Mouse (Mus musculus): ENCODE data around the gene Gbf1. TPM values are rescaled to one million over a fixed set of nuclear protein-coding genes. Genes with fewer than 3 reads are reported as not detected.

The Gbf1 gene
- total RNA-seq, 2 experiments from 2014 or later: 27.0 to 28.2 TPM

- no peak for ATAC-seq (ENCODE audit: poor library complexity, severe bottlenecking)
Observed at GRCm38 (mm10) chr19:46296938-46297337, 144.6 kb downstream of the Gbf1 start.

GRCm38 (mm10) chr19:46300294-46301045 is 148.2 kb downstream of the Gbf1 start:
- ATAC-seq (ENCODE audit: poor library complexity, severe bottlenecking): no peak

DNA sequence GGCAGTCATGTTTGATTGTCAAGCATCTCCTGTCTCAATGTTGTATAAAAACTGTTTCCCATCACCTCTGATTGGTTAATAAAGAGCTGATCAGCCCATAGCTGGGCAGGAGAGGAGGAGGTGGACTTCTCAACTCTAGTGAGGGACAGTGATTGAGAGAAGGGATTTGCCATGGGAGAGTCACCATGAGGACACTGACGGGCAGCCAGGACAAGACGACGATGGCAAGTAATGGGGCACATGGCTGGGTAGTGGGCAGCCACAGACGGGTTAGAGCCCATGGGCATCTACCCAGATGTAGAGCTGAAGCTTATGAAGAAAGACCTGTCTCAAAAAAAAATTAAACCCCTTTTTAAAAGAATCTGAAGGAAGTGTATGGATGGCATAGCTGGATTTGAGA is 150.2 kb downstream of the Gbf1 start:
- no peak for ATAC-seq (ENCODE audit: poor library complexity, severe bottlenecking)

GRCm38 (mm10) chr19:46303251-46304215 is 151.2 kb downstream of the Gbf1 start:
- ATAC-seq (ENCODE audit: poor library complexity, severe bottlenecking): no peak

DNA sequence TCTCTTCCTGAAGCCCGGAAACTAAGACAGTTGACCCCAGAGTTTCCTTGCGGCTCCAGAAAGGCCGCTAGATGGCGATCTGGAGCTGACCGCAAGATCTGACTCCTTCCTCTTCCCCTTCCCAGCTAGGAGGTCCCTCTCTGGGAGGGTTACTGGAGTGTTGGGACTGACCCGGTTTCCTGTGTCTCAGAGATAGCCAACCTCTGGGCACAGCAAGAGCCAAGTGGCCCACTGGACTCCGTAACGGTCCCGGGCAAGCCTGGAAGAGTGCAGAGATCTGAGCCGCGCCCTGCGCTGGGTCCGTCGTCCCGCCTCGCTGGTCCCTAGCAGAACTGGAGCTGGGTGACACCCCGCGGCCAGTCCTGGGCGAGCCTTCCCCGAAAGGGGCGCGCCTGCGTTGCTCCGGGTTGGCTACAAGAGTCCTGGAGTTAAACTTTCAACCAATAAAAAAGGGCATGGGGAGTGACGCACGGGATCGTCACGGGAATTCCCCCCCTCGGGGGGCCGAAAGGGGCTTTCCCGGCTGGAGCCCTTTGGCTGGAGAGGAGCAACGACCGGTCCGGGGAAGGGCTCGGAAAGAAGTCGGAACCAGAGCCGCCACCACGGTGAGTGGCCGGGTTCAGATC is 152.0 kb downstream of the Gbf1 start, which contains the start of gene Nfkb2:
Nfkb2 (plus strand) TSS at position 105 of the 626 bp plus-strand sequence.
- ATAC-seq (ENCODE audit: poor library complexity, severe bottlenecking): peak; percentile 73

GRCm38 (mm10) chr19:46304908-46305333 is 152.6 kb downstream of the Gbf1 start:
- peak; percentile 30 for ATAC-seq (ENCODE audit: poor library complexity, severe bottlenecking)

- ATAC-seq (ENCODE audit: poor library complexity, severe bottlenecking): peak; percentile 67
Observed at GRCm38 (mm10) chr19:46305432-46306267, 153.3 kb downstream of the Gbf1 start.

GRCm38 (mm10) chr19:46306268-46306610 is 153.9 kb downstream of the Gbf1 start:
- ATAC-seq (ENCODE audit: poor library complexity, severe bottlenecking): no peak

GRCm38 (mm10) chr19:46306751-46307289 is 154.5 kb downstream of the Gbf1 start:
- no peak for ATAC-seq (ENCODE audit: poor library complexity, severe bottlenecking)

- ATAC-seq (ENCODE audit: poor library complexity, severe bottlenecking): no peak
Observed at GRCm38 (mm10) chr19:46307781-46308180, 155.5 kb downstream of the Gbf1 start.

DNA sequence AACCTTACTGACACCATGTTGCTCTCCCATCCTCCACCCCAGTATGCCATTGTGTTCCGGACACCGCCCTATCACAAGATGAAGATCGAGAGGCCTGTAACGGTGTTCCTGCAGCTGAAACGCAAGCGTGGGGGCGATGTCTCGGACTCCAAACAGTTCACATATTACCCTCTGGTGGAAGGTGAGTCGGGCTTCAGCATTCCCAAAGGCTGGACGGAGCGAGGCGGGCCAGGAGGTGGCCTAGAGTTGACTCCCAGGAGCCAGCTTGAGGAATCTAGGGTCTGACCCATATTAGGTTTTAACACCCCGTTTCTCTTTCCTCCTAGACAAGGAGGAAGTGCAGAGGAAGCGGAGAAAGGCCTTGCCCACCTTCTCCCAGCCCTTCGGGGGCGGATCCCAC is 156.0 kb downstream of the Gbf1 start:
- ATAC-seq (ENCODE audit: poor library complexity, severe bottlenecking): no peak

DNA sequence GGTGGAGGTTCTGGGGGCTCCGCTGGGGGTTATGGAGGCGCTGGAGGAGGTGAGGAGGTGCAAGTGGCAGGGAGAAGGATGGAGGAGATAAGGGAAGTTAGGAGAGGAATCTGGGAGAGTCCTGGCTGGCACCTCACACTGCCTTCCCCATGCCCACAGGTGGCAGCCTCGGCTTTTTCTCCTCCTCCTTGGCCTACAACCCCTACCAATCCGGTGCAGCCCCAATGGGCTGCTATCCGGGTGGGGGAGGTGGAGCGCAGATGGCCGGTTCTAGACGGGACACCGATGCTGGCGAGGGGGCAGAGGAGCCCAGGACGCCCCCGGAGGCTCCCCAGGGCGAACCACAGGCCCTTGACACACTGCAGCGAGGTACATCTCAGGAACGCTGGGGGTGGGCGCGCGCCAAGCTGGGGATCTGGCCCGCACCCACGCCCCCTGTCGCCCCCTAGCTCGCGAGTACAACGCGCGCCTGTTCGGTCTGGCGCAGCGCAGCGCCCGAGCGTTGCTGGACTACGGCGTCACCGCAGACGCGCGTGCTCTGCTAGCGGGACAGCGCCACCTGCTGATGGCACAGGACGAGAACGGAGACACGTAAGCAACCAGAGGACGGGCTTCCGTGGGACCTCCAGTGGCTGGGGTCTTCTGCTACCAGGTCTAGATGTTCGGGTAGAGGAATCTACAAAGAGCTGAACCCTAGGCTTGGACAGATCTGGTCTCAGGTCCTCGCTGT is 156.6 kb downstream of the Gbf1 start:
- ATAC-seq (ENCODE audit: poor library complexity, severe bottlenecking): peak; percentile 52

DNA sequence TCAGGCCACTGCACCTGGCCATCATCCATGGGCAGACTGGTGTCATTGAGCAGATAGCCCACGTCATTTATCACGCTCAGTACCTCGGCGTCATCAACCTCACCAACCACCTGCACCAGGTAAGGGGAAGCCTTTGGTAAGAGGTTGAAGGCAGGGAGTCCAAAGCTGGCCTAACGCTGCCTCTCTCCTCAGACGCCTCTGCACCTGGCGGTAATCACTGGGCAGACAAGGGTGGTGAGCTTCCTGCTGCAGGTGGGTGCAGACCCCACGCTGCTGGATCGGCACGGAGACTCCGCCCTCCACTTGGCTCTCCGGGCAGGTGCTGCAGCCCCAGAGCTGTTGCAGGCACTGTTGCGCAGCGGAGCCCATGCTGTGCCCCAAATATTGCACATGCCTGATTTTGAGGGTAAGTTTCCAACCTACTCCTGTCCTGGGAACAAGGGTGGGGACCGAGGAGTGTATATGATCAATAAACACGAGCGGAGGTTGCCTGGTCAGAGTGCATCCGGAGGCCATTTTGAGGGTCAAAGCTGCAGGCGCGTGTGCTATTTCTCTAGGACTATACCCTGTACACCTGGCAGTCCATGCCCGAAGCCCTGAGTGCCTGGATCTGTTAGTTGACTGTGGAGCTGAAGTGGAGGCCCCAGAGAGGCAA is 157.5 kb downstream of the Gbf1 start:
- ATAC-seq (ENCODE audit: poor library complexity, severe bottlenecking): no peak

- no peak for ATAC-seq (ENCODE audit: poor library complexity, severe bottlenecking)
Observed at GRCm38 (mm10) chr19:46310312-46310865, 158.1 kb downstream of the Gbf1 start.

DNA sequence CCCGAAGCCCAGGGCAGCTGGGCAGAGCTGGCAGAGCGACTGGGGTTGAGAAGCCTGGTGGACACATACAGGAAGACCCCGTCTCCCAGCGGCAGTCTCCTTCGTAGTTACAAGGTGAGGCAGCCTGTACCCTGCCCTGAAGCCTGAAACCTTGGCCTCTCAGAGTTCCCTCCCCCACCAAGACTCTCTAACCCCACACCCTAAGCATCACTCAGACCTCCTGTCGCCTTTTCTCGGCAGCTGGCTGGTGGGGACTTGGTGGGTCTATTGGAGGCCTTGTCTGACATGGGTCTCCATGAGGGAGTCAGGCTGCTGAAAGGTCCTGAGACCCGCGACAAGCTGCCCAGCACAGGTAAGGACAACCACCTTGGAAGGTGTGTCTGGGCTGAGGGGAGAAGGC is 159.0 kb downstream of the Gbf1 start:
- ATAC-seq (ENCODE audit: poor library complexity, severe bottlenecking): no peak

- ATAC-seq (ENCODE audit: poor library complexity, severe bottlenecking): no peak
Observed at GRCm38 (mm10) chr19:46312566-46312965, 160.3 kb downstream of the Gbf1 start.

GRCm38 (mm10) chr19:46313116-46313515 is 160.8 kb downstream of the Gbf1 start:
- no peak for ATAC-seq (ENCODE audit: poor library complexity, severe bottlenecking)

GRCm38 (mm10) chr19:46313591-46313990 is 161.3 kb downstream of the Gbf1 start:
- no peak for ATAC-seq (ENCODE audit: poor library complexity, severe bottlenecking)
